Mouse (Mus musculus) forebrain, embryonic 13.5 days (tissue): ENCODE data around the gene Cdc26. TPM values are rescaled to one million over a fixed set of nuclear protein-coding genes. Genes with fewer than 3 reads are reported as not detected.

ENCODE experiments used
- ATAC-seq: fragments of 200-750 bp; cut with Nextera tagmentation; 2 replicates; pipeline ENCODE4 v1.8.0; 2017
- H3K27ac ChIP-seq: fragments of 300-500 bp; sonication (generic); 2 replicates; pipeline ENCODE4 v1.5.1; 2015; ENCODE audit warnings: inconsistent platforms, mild to moderate bottlenecking, moderate library complexity
- H3K27me3 ChIP-seq: fragments of 300-500 bp; sonication (generic); 2 replicates; pipeline ENCODE4 v1.6.1; 2015; ENCODE audit warnings: mild to moderate bottlenecking, inconsistent platforms
- H3K36me3 ChIP-seq: fragments of 300-500 bp; sonication (generic); 2 replicates; pipeline ENCODE4 v1.6.1; 2015; ENCODE audit warnings: mild to moderate bottlenecking, inconsistent platforms; ENCODE audit not compliant: poor library complexity, severe bottlenecking
- H3K4me1 ChIP-seq: fragments of 300-500 bp; sonication (generic); 2 replicates; pipeline ENCODE4 v1.6.1; 2015; ENCODE audit warnings: inconsistent platforms
- H3K4me2 ChIP-seq: fragments of 300-500 bp; sonication (generic); 2 replicates; pipeline ENCODE4 v1.6.1; 2015; ENCODE audit warnings: inconsistent platforms, mild to moderate bottlenecking, moderate library complexity
- H3K4me3 ChIP-seq: fragments of 300-500 bp; sonication (generic); 2 replicates; pipeline ENCODE4 v1.5.1; 2015; ENCODE audit warnings: mild to moderate bottlenecking, inconsistent platforms
- H3K9ac ChIP-seq: fragments of 300-500 bp; sonication (generic); 2 replicates; pipeline ENCODE4 v1.6.1; 2015; ENCODE audit warnings: mild to moderate bottlenecking, inconsistent platforms
- H3K9me3 ChIP-seq: fragments of 300-500 bp; sonication (generic); replicated peaks from 2 replicates; pipeline ENCODE4 v1.6.1; 2016; ENCODE audit warnings: inconsistent platforms
- WGBS: fragments of 180-500 bp; shearing (Covaris S2); methylation state at CpG from one replicate; pipeline ENCODE4 v1.1.7; 2015; 5-methylcytosine and 5-hydroxymethylcytosine counted together
- polyA plus RNA-seq: library from polyadenylated mRNA; unstranded; fragments of >200 nt; fragmentation: Nextera tagmentation; extraction: Ambion mirVana; gene quantifications from 2 replicates; pipeline ENCODE4 v1.2.1, GENCODE M21; 2015

Cdc26 gene
- polyA plus RNA-seq, 1 experiment from 2014 or later: 153 TPM

GRCm38 (mm10) chr4:62372818-62373520, 35.5 kb downstream of the Cdc26 start:
- ATAC-seq: no peak
- H3K27ac ChIP-seq: no peak overlapping the region
- no peak overlapping the region for H3K4me3 ChIP-seq
- no peak overlapping the region for H3K9ac ChIP-seq
- no peaks in the 10 kb centered on the region for H3K36me3 ChIP-seq
- H3K9me3 ChIP-seq: no peaks in the 10 kb centered on the region
- WGBS: 87% methylated on average over 9 of the region's 9 CpGs
- H3K27me3 ChIP-seq: no peaks in the 10 kb centered on the region
- H3K4me2 ChIP-seq: no peak overlapping the region
- no peaks in the 10 kb centered on the region for H3K4me1 ChIP-seq

DNA sequence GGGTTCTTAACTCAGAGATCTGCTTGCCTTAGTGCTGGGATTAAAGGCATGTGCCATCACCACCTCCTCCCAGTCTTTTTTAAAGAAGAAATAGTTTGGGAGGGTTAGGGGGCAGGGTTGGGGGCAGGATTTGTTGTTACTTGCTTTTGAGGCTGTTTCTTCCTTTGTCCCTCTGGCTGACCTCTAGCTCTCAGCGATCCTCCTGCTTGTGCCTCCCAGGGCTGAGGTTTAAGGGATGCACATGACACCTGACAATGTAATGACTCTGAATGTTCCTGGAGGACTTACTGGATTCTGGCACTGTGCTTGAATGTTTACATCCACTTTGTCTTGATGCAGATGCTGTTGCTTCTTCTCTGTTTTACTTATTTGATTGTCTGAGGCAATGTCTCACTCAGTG, 36.0 kb downstream of the Cdc26 start:
- no peaks in the 10 kb centered on the region for H3K4me1 ChIP-seq
- no peak for ATAC-seq
- H3K4me3 ChIP-seq: no peak overlapping the region
- no peak overlapping the region for H3K9ac ChIP-seq
- H3K27me3 ChIP-seq: no peaks in the 10 kb centered on the region
- WGBS: 9% methylated on average over 1 of the region's 1 CpGs
- no peaks in the 10 kb centered on the region for H3K36me3 ChIP-seq
- no peaks in the 10 kb centered on the region for H3K9me3 ChIP-seq
- no peak overlapping the region for H3K27ac ChIP-seq
- no peak overlapping the region for H3K4me2 ChIP-seq

DNA sequence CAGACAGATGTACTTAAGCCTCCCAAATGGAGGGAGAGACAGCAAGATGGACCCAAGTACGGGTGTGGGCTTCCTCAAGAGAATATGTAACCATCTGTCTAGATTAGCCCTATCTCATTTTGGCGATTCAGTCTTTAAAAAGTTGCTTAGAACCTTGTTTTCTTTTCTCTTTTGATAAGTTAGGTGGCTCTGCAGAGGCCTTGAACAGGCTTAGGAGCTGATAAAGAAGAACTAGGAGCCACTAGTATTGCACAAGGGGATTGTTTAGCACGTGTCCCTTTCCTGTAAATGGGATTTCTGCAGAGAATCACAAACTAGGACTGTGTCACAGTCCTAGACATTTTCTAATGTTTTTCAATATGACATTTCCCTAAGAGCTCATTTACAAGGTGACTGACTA, 39.4 kb downstream of the Cdc26 start:
- no peaks in the 10 kb centered on the region for H3K4me1 ChIP-seq
- 88% methylated on average over 3 of the region's 3 CpGs for WGBS
- H3K36me3 ChIP-seq: no peaks in the 10 kb centered on the region
- no peak overlapping the region for H3K4me2 ChIP-seq
- H3K27me3 ChIP-seq: no peaks in the 10 kb centered on the region
- H3K9me3 ChIP-seq: no peaks in the 10 kb centered on the region
- H3K4me3 ChIP-seq: no peak overlapping the region
- H3K9ac ChIP-seq: no peak overlapping the region
- ATAC-seq: no peak
- no peak overlapping the region for H3K27ac ChIP-seq

DNA sequence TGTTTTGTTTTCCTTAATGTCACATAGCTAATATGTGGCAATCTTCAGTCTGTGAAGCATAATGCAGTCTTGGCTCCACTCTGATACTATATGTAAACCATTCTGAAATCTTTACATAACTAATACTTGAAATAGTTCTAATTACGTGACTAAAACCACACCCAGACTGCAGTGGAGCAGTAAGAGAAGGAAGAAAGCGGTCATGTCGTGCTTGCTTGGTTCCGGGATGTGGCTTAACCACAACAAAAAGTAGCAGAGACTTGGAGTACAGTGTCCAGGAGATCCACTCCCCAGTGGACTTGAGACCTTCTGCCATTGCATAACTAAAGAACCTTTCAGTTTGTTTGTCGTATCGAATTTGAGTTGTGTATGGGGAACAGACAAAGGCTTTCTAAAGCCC, 40.9 kb downstream of the Cdc26 start:
- Histone ChIP-seq H3K9ac (no peak overlapping the region), H3K27ac (no peak overlapping the region), H3K4me2 (no peak overlapping the region), H3K4me1 (no peaks in the 10 kb centered on the region), H3K4me3 (no peak overlapping the region), H3K36me3 (no peaks in the 10 kb centered on the region), H3K27me3 (no peaks in the 10 kb centered on the region), H3K9me3 (no peaks in the 10 kb centered on the region)
- ATAC-seq: no peak
- whole genome bisulfite sequencing: 86% methylated on average over 6 of the region's 6 CpGs

DNA sequence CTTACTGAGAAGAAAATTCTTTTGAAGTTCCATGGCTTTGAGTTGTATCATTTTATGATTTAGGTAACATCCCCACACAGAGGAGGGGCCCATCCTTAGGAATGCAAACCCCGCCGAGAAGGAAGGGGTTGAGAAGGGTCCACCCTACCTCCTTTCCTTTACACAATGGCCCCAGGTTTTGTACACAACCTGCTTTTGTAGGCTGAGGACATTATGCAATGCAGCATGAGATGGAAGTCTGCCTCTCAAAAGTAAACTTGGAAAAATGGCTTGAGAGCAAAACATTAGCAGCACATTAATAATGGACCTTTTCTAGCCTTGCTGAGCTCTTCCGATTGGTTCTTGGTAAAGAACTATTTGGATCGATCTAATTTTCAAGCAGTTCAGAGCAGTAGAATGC, 42.2 kb downstream of the Cdc26 start:
- H3K4me3 ChIP-seq: no peak overlapping the region
- no peaks in the 10 kb centered on the region for H3K9me3 ChIP-seq
- no peak overlapping the region for H3K27ac ChIP-seq
- WGBS: 80% methylated on average over 4 of the region's 4 CpGs
- H3K36me3 ChIP-seq: no peaks in the 10 kb centered on the region
- no peak overlapping the region for H3K9ac ChIP-seq
- no peak for ATAC-seq
- no peak overlapping the region for H3K4me2 ChIP-seq
- peaks cover 12% of the 10 kb centered on the region for H3K4me1 ChIP-seq
- no peaks in the 10 kb centered on the region for H3K27me3 ChIP-seq

DNA sequence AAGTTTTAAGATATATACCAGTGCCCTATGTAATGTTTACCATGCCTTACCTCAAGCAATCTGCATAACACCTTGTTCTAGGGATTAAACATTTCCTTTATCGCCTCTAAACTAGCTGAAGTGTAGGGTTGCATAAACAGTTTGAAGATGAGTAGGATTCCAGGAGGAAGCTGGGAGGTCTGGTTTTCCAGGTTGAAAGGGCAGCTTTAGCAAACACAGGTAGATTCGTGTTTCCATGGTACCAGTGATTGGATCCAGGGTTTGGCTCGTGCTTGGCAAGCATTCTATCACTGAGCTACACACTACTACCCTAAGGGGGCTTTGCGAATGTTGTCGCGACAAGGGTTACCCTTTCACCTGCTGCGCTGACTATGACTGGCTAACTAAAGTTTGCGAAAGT, 44.1 kb downstream of the Cdc26 start:
- H3K4me2 ChIP-seq: no peak overlapping the region
- WGBS: 91% methylated on average over 8 of the region's 8 CpGs
- no peaks in the 10 kb centered on the region for H3K36me3 ChIP-seq
- H3K27me3 ChIP-seq: no peaks in the 10 kb centered on the region
- no peak overlapping the region for H3K4me3 ChIP-seq
- ATAC-seq: no peak
- H3K27ac ChIP-seq: no peak overlapping the region
- H3K9ac ChIP-seq: no peak overlapping the region
- no peaks in the 10 kb centered on the region for H3K9me3 ChIP-seq
- peaks cover 21% of the 10 kb centered on the region for H3K4me1 ChIP-seq

- 86% methylated on average over 2 of the region's 2 CpGs for WGBS
- no peak for ATAC-seq
- H3K9ac ChIP-seq: no peak overlapping the region
- peaks cover 28% of the 10 kb centered on the region for H3K4me1 ChIP-seq
- H3K4me3 ChIP-seq: no peak overlapping the region
- no peaks in the 10 kb centered on the region for H3K27me3 ChIP-seq
- H3K4me2 ChIP-seq: no peak overlapping the region
- no peak overlapping the region for H3K27ac ChIP-seq
- no peaks in the 10 kb centered on the region for H3K36me3 ChIP-seq
- no peaks in the 10 kb centered on the region for H3K9me3 ChIP-seq
Observed at GRCm38 (mm10) chr4:62362437-62362836, 46.0 kb downstream of the Cdc26 start.

GRCm38 (mm10) chr4:62361997-62362396, 46.4 kb downstream of the Cdc26 start:
- Histone ChIP-seq H3K4me1 (peaks cover 28% of the 10 kb centered on the region), H3K27ac (no peak overlapping the region), H3K4me2 (peak overlapping the region; percentile 79), H3K9me3 (no peaks in the 10 kb centered on the region), H3K9ac (peak overlapping the region; percentile 78; the same call in 1 of the 2 replicates), H3K27me3 (no peaks in the 10 kb centered on the region), H3K36me3 (no peaks in the 10 kb centered on the region), H3K4me3 (peak overlapping the region; percentile 76)
- 100% methylated on average over 1 of the region's 1 CpGs for WGBS
- ATAC-seq: no peak

- H3K4me1 ChIP-seq: peaks cover 28% of the 10 kb centered on the region
- peak overlapping the region; percentile 79 for H3K4me2 ChIP-seq
- ATAC-seq: no peak
- no peak overlapping the region for H3K27ac ChIP-seq
- no peaks in the 10 kb centered on the region for H3K9me3 ChIP-seq
- no peaks in the 10 kb centered on the region for H3K36me3 ChIP-seq
- WGBS: 52% methylated on average over 6 of the region's 6 CpGs
- peak overlapping the region; percentile 76 for H3K4me3 ChIP-seq
- H3K27me3 ChIP-seq: no peaks in the 10 kb centered on the region
- peak overlapping the region; percentile 78 for H3K9ac ChIP-seq
Observed at GRCm38 (mm10) chr4:62361571-62361970, 46.9 kb downstream of the Cdc26 start.

GRCm38 (mm10) chr4:62360805-62361455, 47.5 kb downstream of the Cdc26 start:
- Histone ChIP-seq H3K9me3 (no peaks in the 10 kb centered on the region), H3K36me3 (no peaks in the 10 kb centered on the region), H3K27me3 (no peaks in the 10 kb centered on the region), H3K4me1 (peaks cover 28% of the 10 kb centered on the region), H3K27ac (peak overlapping the region; percentile 14; the same call in 1 of the 2 replicates), H3K4me2 (peak overlapping the region; percentile 79), H3K9ac (peak overlapping the region; percentile 78), H3K4me3 (peak overlapping the region; percentile 76)
- under 1% methylated on average over 22 of the region's 22 CpGs for WGBS
- peak; percentile 4; the same call in 1 of the 2 replicates for ATAC-seq

DNA sequence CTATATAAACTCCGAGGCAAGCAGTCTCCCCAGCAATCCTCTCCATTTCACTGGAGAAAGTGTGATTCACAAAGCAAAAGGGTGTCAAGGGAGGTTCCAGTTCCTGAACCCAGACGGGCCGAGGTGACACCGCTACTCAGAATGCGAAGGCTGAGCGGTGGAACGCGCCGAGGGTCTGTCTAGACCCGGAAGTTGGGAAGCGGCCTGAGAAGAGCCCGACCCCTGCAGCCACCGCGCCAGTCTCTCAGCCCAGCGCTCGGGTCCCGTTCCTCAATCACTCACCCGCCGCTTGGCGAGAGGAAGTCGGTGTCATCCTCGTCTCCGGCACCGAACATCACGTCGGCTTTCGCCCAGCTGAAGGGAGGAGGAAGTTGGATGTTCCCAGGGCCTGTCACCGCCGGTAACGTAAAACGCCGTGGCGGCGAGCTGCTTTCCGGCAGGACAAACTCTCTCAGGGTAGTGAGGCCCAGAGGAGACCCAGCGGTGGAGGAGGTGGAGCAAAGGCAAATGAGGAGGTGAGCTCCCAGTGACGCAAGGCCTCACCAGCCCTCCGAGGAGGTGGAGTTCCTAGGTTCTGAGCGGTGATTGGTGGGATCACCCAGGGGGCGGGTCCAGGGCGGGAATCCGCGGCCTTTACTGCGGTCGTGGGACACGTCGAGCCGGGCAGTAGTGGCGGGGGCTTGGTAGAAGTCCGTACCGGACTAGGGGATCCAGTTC, 48.2 kb downstream of the Cdc26 start, which contains the start of the genes Fkbp15 and Slc31a1:
Gene Fkbp15 (minus strand): TSS at position 461 of the 717 bp plus-strand sequence.
Gene Slc31a1 (plus strand): TSS at position 640 of the 717 bp plus-strand sequence.
- no peaks in the 10 kb centered on the region for H3K9me3 ChIP-seq
- H3K4me3 ChIP-seq: peak within 1 kb of the TSS; percentile 76
- peak within 1 kb of the TSS; percentile 79 for H3K4me2 ChIP-seq
- H3K27ac ChIP-seq: peak within 1 kb of the TSS; percentile 17; the same call in 1 of the 2 replicates
- no peaks in the 10 kb centered on the region for H3K27me3 ChIP-seq
- peak within 1 kb of the TSS; percentile 80 for H3K9ac ChIP-seq
- ATAC-seq: peak; percentile 100
- H3K36me3 ChIP-seq: no peaks in the 10 kb centered on the region
- H3K4me1 ChIP-seq: peaks cover 28% of the 10 kb centered on the region
- under 1% methylated on average over 51 of the region's 51 CpGs for WGBS

DNA sequence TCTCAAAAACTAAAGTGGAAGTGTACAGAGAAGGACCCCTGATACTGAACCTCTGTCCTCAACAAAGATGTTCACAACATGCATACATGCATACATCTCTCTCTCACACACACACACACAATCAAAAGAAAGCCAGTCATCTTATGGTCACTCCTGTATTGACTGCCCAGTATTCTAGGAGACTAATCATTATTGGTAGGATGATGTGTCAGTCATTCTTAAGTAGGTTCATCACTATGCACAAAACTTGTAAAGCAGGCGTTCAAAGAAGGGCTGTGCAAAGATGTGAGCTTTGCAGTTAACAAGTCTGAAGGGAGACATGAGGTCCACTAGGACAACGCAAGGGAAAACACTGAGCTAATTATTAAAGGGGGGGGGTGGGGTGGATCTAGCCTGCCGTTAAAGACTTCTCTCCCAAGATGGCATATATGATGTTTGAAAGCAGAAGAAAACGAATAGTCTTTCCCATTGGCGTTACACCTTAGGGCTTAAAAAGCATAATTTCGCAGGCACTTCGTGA, 49.1 kb downstream of the Cdc26 start:
- Histone ChIP-seq H3K27me3 (no peaks in the 10 kb centered on the region), H3K4me3 (peak overlapping the region; percentile 76), H3K9ac (peak overlapping the region; percentile 80), H3K27ac (no peak overlapping the region), H3K36me3 (no peaks in the 10 kb centered on the region), H3K4me2 (peak overlapping the region; percentile 79), H3K9me3 (no peaks in the 10 kb centered on the region), H3K4me1 (peaks cover 28% of the 10 kb centered on the region)
- ATAC-seq: no peak
- 52% methylated on average over 7 of the region's 7 CpGs for WGBS
